23 mouse cellular contexts compared by ENCODE assay signal in the genomic region with DNA sequence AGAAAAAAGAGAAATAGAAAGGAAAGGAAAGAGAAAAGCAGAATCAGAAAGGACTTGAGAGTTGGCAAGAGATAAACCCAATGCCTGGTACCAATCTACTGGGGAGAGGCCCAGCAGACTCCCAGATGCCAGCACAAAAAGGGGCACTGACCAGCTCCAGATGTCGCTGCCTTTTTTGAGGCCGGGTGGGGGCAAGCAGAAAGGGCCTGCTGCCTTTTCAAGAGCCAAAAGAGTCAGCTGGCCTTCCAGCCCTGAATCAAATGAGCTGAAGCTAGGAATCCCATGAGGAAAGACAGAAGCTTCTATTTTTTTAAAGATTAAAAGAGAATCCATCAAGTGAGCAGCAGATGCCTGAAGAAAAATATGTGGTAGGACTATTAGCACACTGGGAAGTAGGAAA.
DNase-seq lines count a peak whose midpoint lies in the region; ATAC-seq and TF ChIP-seq lines count a peak whose summit lies in the region.
"Had no signal": no experiment of that assay in that cellular context is flagged by ENCODE, and none has a peak within 500 bp of the region (broad histone marks: within the 10 kb centered on the region; RNA-seq: fewer than 3 reads in every experiment).

No protein-coding gene starts in this region.

- peak; percentile 5 for DNase-seq in hindbrain, embryonic 10.5 days (ENCODE audit: low spot score)
- DNase-seq in hindbrain, postnatal 0 days (ENCODE audit: low spot score) = no peak
- DNase-seq in 3T3-L1 (ENCODE audit: low read depth, low spot score) (peak; percentile 5), adipocyte (ENCODE audit: low spot score) (peak; percentile 14)
- DNase-seq in embryonic facial prominence, embryonic 14.5 days (ENCODE audit: low spot score) = peak; percentile 30
- no peak for DNase-seq in kidney, adult 18-20 months
- DNase-seq in thymus, postnatal 36 days = no peak
- DNase-seq: adrenal gland, postnatal 10 days; adrenal gland, postnatal 36 days; cerebellum, adult 18-20 months; cerebellum, adult 9-10 months; cerebellum, postnatal 25 days had no signal

- no peaks in the 10 kb centered on the region for H3K27me3 ChIP-seq in hindbrain, embryonic 10.5 days (ENCODE audit: insufficient read depth, poor library complexity, severe bottlenecking)
- no peaks in the 10 kb centered on the region for H3K27me3 ChIP-seq in hindbrain, postnatal 0 days (ENCODE audit: insufficient read depth, low read length)
- H3K27me3 ChIP-seq in embryonic facial prominence, embryonic 14.5 days (replicated peaks; ENCODE audit: control insufficient read depth, insufficient read depth, low read length) = no peaks in the 10 kb centered on the region
- H3K27me3 ChIP-seq in kidney, embryonic 16.5 days (ENCODE audit: insufficient read depth, low read length) = no peaks in the 10 kb centered on the region
- H3K27me3 ChIP-seq: forebrain, embryonic 12.5 days; forebrain, embryonic 15.5 days; heart, embryonic 12.5 days; heart, embryonic 15.5 days had no signal

- TF ChIP-seq CTCF in hindbrain, postnatal 0 days (IDR thresholded peaks at IDR 0.05; ENCODE audit: low read depth) = no peak

- no peak overlapping the region for H3K27ac ChIP-seq in hindbrain, embryonic 10.5 days
- H3K27ac ChIP-seq in hindbrain, postnatal 0 days = no peak overlapping the region
- no peak overlapping the region; the same call in 1 of the 2 replicates for H3K27ac ChIP-seq in embryonic facial prominence, embryonic 14.5 days (replicated peaks; ENCODE audit: low read depth, low read length)
- H3K27ac ChIP-seq in kidney, embryonic 16.5 days (ENCODE audit: low read length) = no peak overlapping the region
- H3K27ac ChIP-seq: forebrain, embryonic 12.5 days; forebrain, embryonic 15.5 days; heart, adult 2 months; heart, embryonic 15.5 days; hindbrain, embryonic 14.5 days had no signal

- H3K4me3 ChIP-seq in hindbrain, embryonic 10.5 days = no peak overlapping the region
- no peak overlapping the region for H3K4me3 ChIP-seq in hindbrain, postnatal 0 days (ENCODE audit: low read length)
- H3K4me3 ChIP-seq in embryonic facial prominence, embryonic 14.5 days (ENCODE audit: low read depth, low read length) = no peak overlapping the region
- H3K4me3 ChIP-seq in kidney, embryonic 16.5 days (ENCODE audit: low read length) = no peak overlapping the region
- H3K4me3 ChIP-seq: erythroblast, embryonic 14.5 days; forebrain, embryonic 12.5 days; forebrain, embryonic 15.5 days; heart, adult 2 months; heart, embryonic 12.5 days; heart, embryonic 15.5 days had no signal

- ATAC-seq in hindbrain, postnatal 0 days = no peak
- no peak for ATAC-seq in embryonic facial prominence, embryonic 14.5 days (ENCODE audit: low read depth)
- no peak for ATAC-seq in kidney, embryonic 16.5 days (ENCODE audit: low FRiP score, low TSS enrichment)
- ATAC-seq: activated CD4-positive, CD25-positive, alpha-beta regulatory T cell, adult 4 months; CD4-positive, CD25-positive, alpha-beta regulatory T cell, adult 4 months; forebrain, embryonic 15.5 days; intestine, postnatal 0 days had no signal

- H3K9me3 ChIP-seq in hindbrain, embryonic 10.5 days = no peaks in the 10 kb centered on the region
- no peaks in the 10 kb centered on the region for H3K9me3 ChIP-seq in hindbrain, postnatal 0 days (ENCODE audit: low read length)
- no peaks in the 10 kb centered on the region for H3K9me3 ChIP-seq in embryonic facial prominence, embryonic 14.5 days (ENCODE audit: control insufficient read depth, low read length)
- H3K9me3 ChIP-seq in kidney, embryonic 16.5 days (ENCODE audit: low read length) = no peaks in the 10 kb centered on the region
- H3K9me3 ChIP-seq: forebrain, embryonic 12.5 days; forebrain, embryonic 15.5 days; heart, embryonic 12.5 days; heart, embryonic 15.5 days had no signal

- H3K9ac ChIP-seq in hindbrain, postnatal 0 days (replicated peaks; ENCODE audit: low read length) = no peak overlapping the region
- no peak overlapping the region for H3K9ac ChIP-seq in embryonic facial prominence, embryonic 14.5 days (ENCODE audit: low read depth, low read length)
- H3K9ac ChIP-seq in kidney, embryonic 16.5 days (replicated peaks; ENCODE audit: low read length) = no peak overlapping the region
- H3K9ac ChIP-seq: forebrain, embryonic 12.5 days; forebrain, embryonic 15.5 days; heart, embryonic 12.5 days; heart, embryonic 15.5 days; hindbrain, embryonic 14.5 days had no signal

- no peaks in the 10 kb centered on the region for H3K36me3 ChIP-seq in hindbrain, embryonic 10.5 days
- no peaks in the 10 kb centered on the region for H3K36me3 ChIP-seq in hindbrain, postnatal 0 days (ENCODE audit: insufficient read depth, low read length)
- no peaks in the 10 kb centered on the region for H3K36me3 ChIP-seq in embryonic facial prominence, embryonic 14.5 days (ENCODE audit: control insufficient read depth, insufficient read depth, low read length)
- H3K36me3 ChIP-seq in kidney, embryonic 16.5 days (ENCODE audit: insufficient read depth, low read length) = no peaks in the 10 kb centered on the region
- H3K36me3 ChIP-seq: forebrain, embryonic 12.5 days; forebrain, embryonic 15.5 days; heart, embryonic 12.5 days; heart, embryonic 15.5 days had no signal

- H3K4me1 ChIP-seq in hindbrain, embryonic 10.5 days (replicated peaks) = no peaks in the 10 kb centered on the region; the same call in 1 of the 2 replicates
- H3K4me1 ChIP-seq in hindbrain, postnatal 0 days (ENCODE audit: insufficient read depth, low read length) = no peaks in the 10 kb centered on the region
- peaks cover 8% of the 10 kb centered on the region; the same call in 1 of the 2 replicates for H3K4me1 ChIP-seq in embryonic facial prominence, embryonic 14.5 days (ENCODE audit: control insufficient read depth, insufficient read depth, low read length)
- H3K4me1 ChIP-seq in kidney, embryonic 16.5 days (ENCODE audit: insufficient read depth, low read length) = no peaks in the 10 kb centered on the region
- H3K4me1 ChIP-seq: forebrain, embryonic 12.5 days; forebrain, embryonic 15.5 days; heart, embryonic 12.5 days; heart, embryonic 15.5 days had no signal

- no peak overlapping the region for H3K4me2 ChIP-seq in hindbrain, postnatal 0 days (ENCODE audit: low read depth, low read length)
- no peak overlapping the region for H3K4me2 ChIP-seq in embryonic facial prominence, embryonic 14.5 days (ENCODE audit: low read depth, low read length)
- no peak overlapping the region for H3K4me2 ChIP-seq in kidney, embryonic 16.5 days (replicated peaks; ENCODE audit: low read depth, low read length)
- H3K4me2 ChIP-seq: forebrain, embryonic 12.5 days; forebrain, embryonic 15.5 days; heart, embryonic 12.5 days; heart, embryonic 15.5 days; hindbrain, embryonic 14.5 days had no signal

- whole genome bisulfite sequencing in hindbrain, embryonic 10.5 days = 78% methylated on average over 2 of the region's 2 CpGs
- 59% methylated on average over 2 of the region's 2 CpGs for WGBS in hindbrain, postnatal 0 days
- WGBS in embryonic facial prominence, embryonic 14.5 days = 37% methylated on average over 2 of the region's 2 CpGs
- 66% methylated on average over 2 of the region's 2 CpGs for WGBS in kidney, embryonic 16.5 days

Comparison
In these comparisons a context has a peak if more than half of its experiments do, and no peak if none do; other contexts are left out.
1. DNase-seq: peak in hindbrain, embryonic 10.5 days (single experiment), 3T3-L1 (single experiment), adipocyte (single experiment) and embryonic facial prominence, embryonic 14.5 days (single experiment); none in hindbrain, postnatal 0 days (single experiment), kidney, adult 18-20 months (single experiment) and thymus, postnatal 36 days (0 of 2).